Mouse (Mus musculus): ENCODE results near the gene Tigd3. TPM values are rescaled to one million over a fixed set of nuclear protein-coding genes. Genes with fewer than 3 reads are reported as not detected.

Tigd3 gene
- polyA plus RNA-seq, 1 experiment from 2014 or later, result 2.5 TPM

DNA sequence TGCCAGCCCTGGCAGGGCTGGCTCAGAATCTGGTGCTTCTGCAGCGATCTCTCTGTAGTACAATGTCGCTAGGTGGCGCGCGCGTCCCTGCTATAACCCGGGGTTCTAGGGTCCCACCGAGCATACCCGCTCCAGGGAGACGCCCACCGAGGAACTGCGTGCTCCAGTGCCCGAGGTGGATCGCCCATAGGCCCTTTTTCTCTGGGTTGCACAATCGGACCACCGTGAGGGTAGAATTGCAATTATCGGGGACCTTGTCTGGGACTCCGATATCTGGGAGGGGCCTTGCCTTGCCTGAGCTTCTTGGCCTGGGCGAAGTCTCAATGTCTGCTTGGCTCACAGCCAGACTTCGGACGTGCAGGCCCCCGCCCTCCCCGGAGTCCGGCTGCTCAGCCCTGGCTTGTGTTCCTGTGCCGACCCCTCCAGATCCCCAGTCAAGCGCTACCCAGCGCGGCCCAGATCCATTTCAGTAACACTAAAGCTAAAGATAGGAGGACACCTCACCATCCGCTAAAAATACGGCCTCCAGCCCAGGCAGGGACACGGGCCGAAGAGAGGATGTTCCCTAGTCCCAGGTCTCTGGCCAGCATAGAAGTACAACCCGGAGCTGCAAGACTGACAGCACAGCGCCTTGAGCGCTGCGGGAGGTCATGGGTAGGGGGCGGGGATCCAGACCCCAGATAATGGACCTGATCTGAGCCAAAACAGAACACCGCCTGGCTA is 30.2 kb upstream of the Tigd3 start:
- Histone ChIP-seq H3K27ac (ENCODE audit: low read length) (peak overlapping the region; percentile 94), H3K4me2 (ENCODE audit: low read depth, low read length) (peak overlapping the region; percentile 77), H3K9me3 (ENCODE audit: control insufficient read depth, low read length) (no peaks in the 10 kb centered on the region), H3K36me3 (ENCODE audit: control insufficient read depth, insufficient read depth, low read length) (no peaks in the 10 kb centered on the region), H3K4me3 (ENCODE audit: low read length) (peak overlapping the region; percentile 73), H3K9ac (ENCODE audit: low read length) (peak overlapping the region; percentile 75), H3K27me3 (ENCODE audit: control insufficient read depth, insufficient read depth, low read depth, low read length) (no peaks in the 10 kb centered on the region), H3K4me1 (replicated peaks; ENCODE audit: control insufficient read depth, insufficient read depth, low read length) (peaks cover 36% of the 10 kb centered on the region)
- WGBS, result under 1% methylated on average over 38 of the region's 38 CpGs
- peak; percentile 83 for ATAC-seq (ENCODE audit: low read depth)

DNA sequence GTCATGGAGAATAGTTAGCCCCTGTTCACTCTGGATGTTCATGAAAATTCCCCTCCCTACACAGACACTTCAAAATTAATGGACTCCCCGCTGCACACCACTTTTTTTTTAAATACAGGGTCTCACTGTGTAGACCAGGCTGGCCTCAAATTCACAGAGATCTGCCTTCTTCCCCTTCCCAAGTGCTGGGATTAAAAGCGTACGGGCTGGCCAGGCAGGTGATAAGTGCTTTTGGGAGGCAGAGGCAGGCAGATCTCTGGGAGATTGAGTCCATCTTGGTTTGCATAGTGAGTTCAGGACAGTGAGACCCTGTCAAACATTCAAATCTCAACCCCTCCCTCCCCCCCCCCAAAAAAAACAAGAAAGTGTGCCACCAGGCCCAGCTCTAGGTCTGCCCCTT is 29.0 kb upstream of the Tigd3 start:
- H3K4me3 ChIP-seq (ENCODE audit: low read length), result peak overlapping the region; percentile 73; the same call in 1 of the 2 replicates
- H3K27ac ChIP-seq (ENCODE audit: low read length), result no peak overlapping the region
- H3K9me3 ChIP-seq (ENCODE audit: control insufficient read depth, low read length), result no peaks in the 10 kb centered on the region
- no peaks in the 10 kb centered on the region for H3K27me3 ChIP-seq (ENCODE audit: control insufficient read depth, insufficient read depth, low read depth, low read length)
- H3K4me2 ChIP-seq (ENCODE audit: low read depth, low read length), result peak overlapping the region; percentile 77
- 98% methylated on average over 3 of the region's 3 CpGs for WGBS
- peak overlapping the region; percentile 43; the same call in 1 of the 2 replicates for H3K9ac ChIP-seq (ENCODE audit: low read length)
- no peak for ATAC-seq (ENCODE audit: low read depth)
- H3K36me3 ChIP-seq (ENCODE audit: control insufficient read depth, insufficient read depth, low read length), result 0 out of 2 replicates have a peak, but pooled peaks cover 3% of the 10 kb centered on the region
- H3K4me1 ChIP-seq (replicated peaks; ENCODE audit: control insufficient read depth, insufficient read depth, low read length), result peaks cover 25% of the 10 kb centered on the region

- H3K9me3 ChIP-seq (ENCODE audit: control insufficient read depth, low read length), result no peaks in the 10 kb centered on the region
- 0 out of 2 replicates have a peak overlapping the region, but pooled peaks have one; percentile 9 for H3K27ac ChIP-seq (ENCODE audit: low read length)
- H3K27me3 ChIP-seq (ENCODE audit: control insufficient read depth, insufficient read depth, low read depth, low read length), result no peaks in the 10 kb centered on the region
- peak overlapping the region; percentile 73 for H3K4me3 ChIP-seq (ENCODE audit: low read length)
- no peak for ATAC-seq (ENCODE audit: low read depth)
- H3K4me2 ChIP-seq (ENCODE audit: low read depth, low read length), result peak overlapping the region; percentile 77
- H3K9ac ChIP-seq (ENCODE audit: low read length), result peak overlapping the region; percentile 43
- WGBS, result 55% methylated on average over 15 of the region's 15 CpGs
- H3K4me1 ChIP-seq (replicated peaks; ENCODE audit: control insufficient read depth, insufficient read depth, low read length), result peaks cover 25% of the 10 kb centered on the region
- peaks cover 7% of the 10 kb centered on the region for H3K36me3 ChIP-seq (ENCODE audit: control insufficient read depth, insufficient read depth, low read length)
Measured at GRCm38 (mm10) chr19:5922119-5922942, 28.4 kb upstream of the Tigd3 start.

- Histone ChIP-seq H3K36me3 (ENCODE audit: control insufficient read depth, insufficient read depth, low read length) (peaks cover 13% of the 10 kb centered on the region), H3K4me2 (ENCODE audit: low read depth, low read length) (peak overlapping the region; percentile 77), H3K9ac (ENCODE audit: low read length) (peak overlapping the region; percentile 43; the same call in 1 of the 2 replicates), H3K27me3 (ENCODE audit: control insufficient read depth, insufficient read depth, low read depth, low read length) (no peaks in the 10 kb centered on the region), H3K4me3 (ENCODE audit: low read length) (peak overlapping the region; percentile 73), H3K4me1 (replicated peaks; ENCODE audit: control insufficient read depth, insufficient read depth, low read length) (peaks cover 25% of the 10 kb centered on the region), H3K27ac (ENCODE audit: low read length) (0 out of 2 replicates have a peak overlapping the region, but pooled peaks have one; percentile 9), H3K9me3 (ENCODE audit: control insufficient read depth, low read length) (no peaks in the 10 kb centered on the region)
- peak; percentile 9 for ATAC-seq (ENCODE audit: low read depth)
- 15% methylated on average over 9 of the region's 9 CpGs for WGBS
Measured at GRCm38 (mm10) chr19:5921715-5922114, 27.8 kb upstream of the Tigd3 start.

DNA sequence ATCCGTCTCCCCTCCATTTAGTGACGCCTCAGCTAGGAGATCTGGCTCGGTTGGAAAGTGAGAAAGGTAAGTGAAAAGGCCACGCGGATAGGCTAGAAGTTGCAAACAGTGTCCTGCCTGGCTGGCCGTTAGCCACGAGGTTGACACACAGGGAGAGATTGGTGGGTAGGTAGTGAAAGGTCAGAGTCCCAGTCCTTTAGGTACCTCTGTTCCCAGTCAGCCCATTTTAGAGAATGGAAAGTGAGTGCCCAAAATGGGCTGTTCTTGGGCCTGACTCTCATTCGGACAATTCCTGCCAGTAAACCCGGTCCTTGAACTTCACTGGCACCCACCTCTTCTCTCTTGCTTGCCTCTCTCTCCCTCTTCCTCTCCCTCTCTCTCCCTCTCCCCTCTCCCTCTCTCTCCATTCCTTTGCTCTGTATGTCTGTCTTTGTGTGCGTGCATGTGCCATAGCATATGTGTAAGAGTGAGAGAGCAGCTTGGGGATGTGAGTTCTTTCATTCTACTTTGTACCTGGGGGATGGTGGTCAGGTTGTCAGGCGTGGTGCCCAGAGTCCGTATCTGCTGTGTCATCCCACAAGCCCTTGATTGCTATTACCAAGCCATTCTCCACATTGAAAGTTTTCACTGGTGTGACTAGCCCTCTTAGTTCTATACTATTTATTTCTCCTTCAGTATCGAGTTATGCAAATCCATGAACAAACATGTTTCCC is 19.2 kb upstream of the Tigd3 start, which contains the start of gene Dpf2:
Gene Dpf2, minus strand, starts transcription at position 4 of the 713 bp plus-strand sequence.
- Histone ChIP-seq H3K4me2 (ENCODE audit: low read depth, low read length) (peak within 1 kb of the TSS; percentile 79), H3K4me1 (replicated peaks; ENCODE audit: control insufficient read depth, insufficient read depth, low read length) (peaks cover 24% of the 10 kb centered on the region), H3K4me3 (ENCODE audit: low read length) (peak within 1 kb of the TSS; percentile 94), H3K9ac (ENCODE audit: low read length) (peak within 1 kb of the TSS; percentile 99), H3K27me3 (ENCODE audit: control insufficient read depth, insufficient read depth, low read depth, low read length) (no peaks in the 10 kb centered on the region), H3K9me3 (ENCODE audit: control insufficient read depth, low read length) (no peaks in the 10 kb centered on the region), H3K36me3 (ENCODE audit: control insufficient read depth, insufficient read depth, low read length) (peaks cover 15% of the 10 kb centered on the region), H3K27ac (ENCODE audit: low read length) (peak within 1 kb of the TSS; percentile 90)
- ATAC-seq (ENCODE audit: low read depth), result no peak
- WGBS, result 19% methylated on average over 13 of the region's 13 CpGs

DNA sequence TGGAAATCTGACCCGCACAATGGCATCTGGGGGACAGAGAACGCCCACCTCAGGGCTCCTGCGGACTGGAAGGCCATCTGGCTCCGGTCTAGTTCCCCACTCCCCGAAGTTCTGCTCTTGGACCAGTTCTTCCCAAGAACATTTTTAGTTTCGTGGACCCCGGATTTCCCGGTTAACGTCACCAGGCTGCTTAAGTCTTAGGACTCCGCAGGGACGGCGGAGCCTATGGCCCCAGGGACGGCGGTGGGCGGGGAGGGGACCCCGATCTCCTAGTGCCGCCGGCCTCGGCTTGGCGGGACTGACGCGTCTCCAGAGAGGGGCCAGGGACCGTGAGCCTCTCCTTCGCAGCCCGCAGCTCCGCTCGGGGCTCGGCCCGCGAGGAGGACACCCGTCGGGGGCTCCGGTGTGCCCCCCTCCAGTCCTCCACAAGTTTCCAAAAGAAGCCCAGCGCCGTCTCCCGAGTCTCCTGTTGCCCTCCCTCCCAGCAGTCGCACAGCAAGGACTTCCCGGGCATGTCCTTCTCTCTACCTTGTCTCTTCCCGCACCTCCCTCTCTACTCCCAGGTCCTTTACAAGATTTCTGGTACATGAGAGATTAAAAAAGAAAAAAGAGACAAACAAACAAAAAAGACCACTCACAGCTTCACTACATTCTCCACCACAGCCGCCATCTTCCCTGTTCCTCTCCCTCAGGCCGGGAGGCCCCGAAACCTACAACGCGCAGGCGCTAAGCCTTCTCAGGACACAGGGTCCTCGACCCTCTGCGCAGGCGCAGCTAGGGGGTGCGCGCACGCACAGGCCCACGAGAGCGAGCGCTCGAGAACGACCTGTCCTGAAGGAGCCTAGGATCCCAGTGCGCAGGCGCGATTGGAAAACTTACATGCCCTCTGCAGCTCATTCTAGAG is 18.4 kb upstream of the Tigd3 start:
- H3K9ac ChIP-seq (ENCODE audit: low read length), result peak overlapping the region; percentile 99
- peak overlapping the region; percentile 79 for H3K4me2 ChIP-seq (ENCODE audit: low read depth, low read length)
- H3K4me3 ChIP-seq (ENCODE audit: low read length), result peak overlapping the region; percentile 94
- ATAC-seq (ENCODE audit: low read depth), result peak; percentile 97
- peaks cover 24% of the 10 kb centered on the region for H3K4me1 ChIP-seq (replicated peaks; ENCODE audit: control insufficient read depth, insufficient read depth, low read length)
- H3K9me3 ChIP-seq (ENCODE audit: control insufficient read depth, low read length), result no peaks in the 10 kb centered on the region
- H3K36me3 ChIP-seq (ENCODE audit: control insufficient read depth, insufficient read depth, low read length), result peaks cover 9% of the 10 kb centered on the region
- no peaks in the 10 kb centered on the region for H3K27me3 ChIP-seq (ENCODE audit: control insufficient read depth, insufficient read depth, low read depth, low read length)
- H3K27ac ChIP-seq (ENCODE audit: low read length), result peak overlapping the region; percentile 90
- under 1% methylated on average over 59 of the region's 59 CpGs for WGBS

- WGBS, result under 1% methylated on average over 14 of the region's 14 CpGs
- Histone ChIP-seq H3K4me3 (ENCODE audit: low read length) (peak overlapping the region; percentile 94), H3K27me3 (ENCODE audit: control insufficient read depth, insufficient read depth, low read depth, low read length) (no peaks in the 10 kb centered on the region), H3K4me1 (replicated peaks; ENCODE audit: control insufficient read depth, insufficient read depth, low read length) (peaks cover 24% of the 10 kb centered on the region), H3K27ac (ENCODE audit: low read length) (peak overlapping the region; percentile 90), H3K36me3 (ENCODE audit: control insufficient read depth, insufficient read depth, low read length) (peaks cover 10% of the 10 kb centered on the region), H3K9ac (ENCODE audit: low read length) (peak overlapping the region; percentile 99), H3K4me2 (ENCODE audit: low read depth, low read length) (peak overlapping the region; percentile 54), H3K9me3 (ENCODE audit: control insufficient read depth, low read length) (no peaks in the 10 kb centered on the region)
- no peak for ATAC-seq (ENCODE audit: low read depth)
Measured at GRCm38 (mm10) chr19:5911430-5912102, 17.6 kb upstream of the Tigd3 start.

DNA sequence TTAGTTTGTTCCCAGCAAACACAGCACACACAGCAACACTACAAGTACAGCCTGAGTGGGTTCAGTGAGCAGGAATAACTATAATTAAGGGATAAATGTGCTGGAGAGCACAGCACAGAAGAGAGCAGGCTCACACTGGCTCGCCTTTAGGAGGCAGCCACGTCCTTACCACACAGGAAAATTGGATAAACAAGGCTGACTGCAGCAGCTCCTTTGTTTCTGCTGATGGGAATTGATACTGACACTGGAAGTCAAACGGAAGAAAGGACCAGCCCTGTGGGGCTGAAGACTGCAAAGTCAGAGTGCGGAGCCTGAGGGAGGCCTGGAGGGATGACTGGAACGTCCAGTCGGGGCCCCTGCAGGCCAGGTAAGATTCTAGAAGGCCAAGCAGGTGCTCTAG is 16.3 kb upstream of the Tigd3 start:
- peak overlapping the region; percentile 1; the same call in 1 of the 2 replicates for H3K27ac ChIP-seq (ENCODE audit: low read length)
- H3K9me3 ChIP-seq (ENCODE audit: control insufficient read depth, low read length), result no peaks in the 10 kb centered on the region
- no peak for ATAC-seq (ENCODE audit: low read depth)
- peak overlapping the region; percentile 27; the same call in 1 of the 2 replicates for H3K9ac ChIP-seq (ENCODE audit: low read length)
- peaks cover 24% of the 10 kb centered on the region for H3K4me1 ChIP-seq (replicated peaks; ENCODE audit: control insufficient read depth, insufficient read depth, low read length)
- 0 out of 2 replicates have a peak overlapping the region, but pooled peaks have one; percentile 2 for H3K4me3 ChIP-seq (ENCODE audit: low read length)
- WGBS, result 45% methylated on average over 6 of the region's 6 CpGs
- H3K4me2 ChIP-seq (ENCODE audit: low read depth, low read length), result peak overlapping the region; percentile 34; the same call in 1 of the 2 replicates
- peaks cover 19% of the 10 kb centered on the region for H3K36me3 ChIP-seq (ENCODE audit: control insufficient read depth, insufficient read depth, low read length)
- no peaks in the 10 kb centered on the region for H3K27me3 ChIP-seq (ENCODE audit: control insufficient read depth, insufficient read depth, low read depth, low read length)
